In the genomic region with DNA sequence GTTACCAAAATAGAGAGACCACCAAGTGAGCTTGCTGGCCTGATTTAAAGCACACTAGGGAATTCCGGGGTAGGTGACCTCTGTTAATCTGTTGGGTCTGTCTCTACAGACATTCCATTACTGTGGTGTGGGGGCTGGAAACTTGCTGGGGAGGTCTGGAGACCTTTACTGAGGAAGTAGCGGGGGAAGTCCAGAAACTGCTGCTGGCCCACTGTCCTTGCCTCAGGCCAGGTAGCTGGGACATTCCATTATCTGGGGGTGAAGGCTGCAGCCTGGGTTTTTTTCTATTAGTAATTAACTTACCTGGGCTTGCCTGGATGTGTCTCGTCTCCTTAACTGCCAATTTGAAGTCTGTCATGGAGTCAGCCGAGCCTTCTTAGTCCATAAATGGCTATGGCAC, we compare ENCODE assay signal across 22 mouse cellular contexts. TPM values are rescaled to one million over a fixed set of nuclear protein-coding genes. Genes with fewer than 3 reads are reported as not detected.
A peak's percentile ranks its signal among the peaks of the same experiment; 100 is the strongest.
DNase-seq lines count a peak whose midpoint lies in the region; ATAC-seq and TF ChIP-seq lines count a peak whose summit lies in the region.
"Had no signal": no experiment of that assay in that cellular context is flagged by ENCODE, and none has a peak within 500 bp of the region (broad histone marks: within the 10 kb centered on the region; RNA-seq: fewer than 3 reads in every experiment).

No protein-coding gene starts in this region.

- H3K27ac ChIP-seq in forebrain, postnatal 0 days (ENCODE audit: low read depth, low read length), result no peak overlapping the region
- H3K27ac ChIP-seq in forebrain, embryonic 16.5 days (ENCODE audit: low read length), result no peak overlapping the region
- no peak overlapping the region; the same call in 1 of the 2 replicates for H3K27ac ChIP-seq in kidney, embryonic 16.5 days (ENCODE audit: low read length)
- H3K27ac ChIP-seq in midbrain, embryonic 15.5 days, result peak overlapping the region; percentile 21; the same call in 1 of the 2 replicates
- no peak overlapping the region for H3K27ac ChIP-seq in cerebellum, adult 2 months (ENCODE audit: insufficient read depth, low read length)
- H3K27ac ChIP-seq: limb, embryonic 13.5 days; liver, embryonic 12.5 days had no signal

- H3K9ac ChIP-seq in forebrain, postnatal 0 days, result 0 out of 2 replicates have a peak overlapping the region, but pooled peaks have one; percentile 14
- no peak overlapping the region for H3K9ac ChIP-seq in forebrain, embryonic 16.5 days (replicated peaks; ENCODE audit: low read depth, low read length)
- no peak overlapping the region for H3K9ac ChIP-seq in kidney, embryonic 16.5 days (replicated peaks; ENCODE audit: low read length)
- no peak overlapping the region for H3K9ac ChIP-seq in midbrain, embryonic 15.5 days
- H3K9ac ChIP-seq: hindbrain, embryonic 12.5 days; liver, embryonic 12.5 days had no signal

- no peak for DNase-seq in forebrain, postnatal 0 days
- peak; percentile 33 for DNase-seq in kidney, postnatal 10 days
- DNase-seq in kidney, postnatal 25 days, result peak; percentile 40 to 73
- no peak for DNase-seq in cerebellum, adult 2 months
- DNase-seq: adrenal gland, adult 2 months; cerebellum, adult 11 months; cerebellum, postnatal 10 days; gastrocnemius, postnatal 10 days; lung, adult 18-20 months; lung, postnatal 10 days; right cerebral cortex, postnatal 25 days; spleen, adult 18-20 months had no signal

- H3K9me3 ChIP-seq in forebrain, postnatal 0 days (ENCODE audit: low read length), result no peaks in the 10 kb centered on the region
- H3K9me3 ChIP-seq in forebrain, embryonic 16.5 days (ENCODE audit: control insufficient read depth, low read length), result no peaks in the 10 kb centered on the region
- H3K9me3 ChIP-seq in kidney, embryonic 16.5 days (ENCODE audit: low read length), result no peaks in the 10 kb centered on the region
- H3K9me3 ChIP-seq in midbrain, embryonic 15.5 days, result no peaks in the 10 kb centered on the region
- H3K9me3 ChIP-seq: hindbrain, embryonic 12.5 days; limb, embryonic 13.5 days; liver, embryonic 12.5 days had no signal

- H3K36me3 ChIP-seq in forebrain, postnatal 0 days (ENCODE audit: insufficient read depth), result no peaks in the 10 kb centered on the region
- no peaks in the 10 kb centered on the region for H3K36me3 ChIP-seq in forebrain, embryonic 16.5 days (ENCODE audit: control insufficient read depth, insufficient read depth)
- no peaks in the 10 kb centered on the region for H3K36me3 ChIP-seq in kidney, embryonic 16.5 days (ENCODE audit: insufficient read depth, low read length)
- H3K36me3 ChIP-seq in midbrain, embryonic 15.5 days (replicated peaks), result no peaks in the 10 kb centered on the region
- H3K36me3 ChIP-seq: hindbrain, embryonic 12.5 days; limb, embryonic 13.5 days; liver, embryonic 12.5 days had no signal

- H3K4me2 ChIP-seq in forebrain, postnatal 0 days (ENCODE audit: low read depth), result no peak overlapping the region
- H3K4me2 ChIP-seq in forebrain, embryonic 16.5 days (ENCODE audit: low read length), result no peak overlapping the region
- no peak overlapping the region for H3K4me2 ChIP-seq in kidney, embryonic 16.5 days (replicated peaks; ENCODE audit: low read depth, low read length)
- no peak overlapping the region for H3K4me2 ChIP-seq in midbrain, embryonic 15.5 days
- H3K4me2 ChIP-seq: heart, embryonic 11.5 days; limb, embryonic 13.5 days; liver, embryonic 12.5 days had no signal

- H3K4me1 ChIP-seq in forebrain, postnatal 0 days (ENCODE audit: insufficient read depth), result no peaks in the 10 kb centered on the region
- peaks cover 11% of the 10 kb centered on the region for H3K4me1 ChIP-seq in forebrain, embryonic 16.5 days (replicated peaks; ENCODE audit: control insufficient read depth, insufficient read depth, low read length)
- H3K4me1 ChIP-seq in kidney, embryonic 16.5 days (ENCODE audit: insufficient read depth, low read length), result peaks cover 8% of the 10 kb centered on the region
- peaks cover 11% of the 10 kb centered on the region for H3K4me1 ChIP-seq in midbrain, embryonic 15.5 days
- H3K4me1 ChIP-seq in cerebellum, adult 2 months (ENCODE audit: control insufficient read depth, insufficient read depth, low read length), result no peaks in the 10 kb centered on the region
- H3K4me1 ChIP-seq: liver, embryonic 12.5 days had no signal

- no peak overlapping the region for H3K4me3 ChIP-seq in forebrain, postnatal 0 days (ENCODE audit: low read depth, low read length)
- H3K4me3 ChIP-seq in forebrain, embryonic 16.5 days (replicated peaks; ENCODE audit: low read length), result no peak overlapping the region
- no peak overlapping the region for H3K4me3 ChIP-seq in kidney, embryonic 16.5 days (ENCODE audit: low read length)
- H3K4me3 ChIP-seq in midbrain, embryonic 15.5 days, result no peak overlapping the region
- H3K4me3 ChIP-seq in cerebellum, adult 2 months (replicated peaks; ENCODE audit: insufficient read depth, low read depth, low read length), result no peak overlapping the region
- H3K4me3 ChIP-seq: hindbrain, embryonic 12.5 days; layer of hippocampus, adult 2 months; limb, embryonic 13.5 days; liver, embryonic 12.5 days had no signal

- WGBS in forebrain, postnatal 0 days, result 44% methylated on average over 4 of the region's 4 CpGs
- WGBS in forebrain, embryonic 16.5 days, result 43% methylated on average over 4 of the region's 4 CpGs
- WGBS in kidney, embryonic 16.5 days, result 26% methylated on average over 4 of the region's 4 CpGs
- 41% methylated on average over 4 of the region's 4 CpGs for WGBS in midbrain, embryonic 15.5 days
- 42% methylated on average over 4 of the region's 4 CpGs for WGBS in cerebellum, adult 2 months

- no peaks in the 10 kb centered on the region for H3K27me3 ChIP-seq in forebrain, postnatal 0 days (ENCODE audit: insufficient read depth, low read length)
- H3K27me3 ChIP-seq in forebrain, embryonic 16.5 days (replicated peaks; ENCODE audit: control insufficient read depth, insufficient read depth, low read length), result no peaks in the 10 kb centered on the region
- H3K27me3 ChIP-seq in kidney, embryonic 16.5 days (ENCODE audit: insufficient read depth, low read length), result no peaks in the 10 kb centered on the region
- no peaks in the 10 kb centered on the region for H3K27me3 ChIP-seq in midbrain, embryonic 15.5 days (replicated peaks)
- H3K27me3 ChIP-seq in cerebellum, adult 2 months (ENCODE audit: control insufficient read depth, insufficient read depth, low read length), result no peaks in the 10 kb centered on the region
- H3K27me3 ChIP-seq: hindbrain, embryonic 12.5 days; limb, embryonic 13.5 days; Patski had no signal

- no peak for TF ChIP-seq CTCF in forebrain, postnatal 0 days (IDR thresholded peaks at IDR 0.05; ENCODE audit: low read depth)
- TF ChIP-seq CTCF in cerebellum, adult 2 months (IDR thresholded peaks at IDR 0.05; ENCODE audit: borderline replicate concordance, insufficient read depth, low read depth, low read length), result no peak

- TF ChIP-seq POLR2A in cerebellum, adult 2 months (IDR thresholded peaks at IDR 0.05; ENCODE audit: borderline replicate concordance, insufficient read depth, low read length), result no peak

- ATAC-seq in forebrain, postnatal 0 days, result no peak
- no peak for ATAC-seq in forebrain, embryonic 16.5 days
- ATAC-seq in kidney, embryonic 16.5 days (ENCODE audit: low FRiP score, low TSS enrichment), result no peak
- ATAC-seq in midbrain, embryonic 15.5 days (replicated peaks), result no peak
- no peak for ATAC-seq in activated CD4-positive, CD25-positive, alpha-beta regulatory T cell, adult 4 months
- ATAC-seq: liver, embryonic 12.5 days; Patski had no signal

RNA-seq across cellular contexts. Expression of a gene that starts 37.0 kb away (rescaled TPM):
- total RNA-seq in forebrain, postnatal 0 days (2014; rRNA removed), result 738 and 1,020 TPM in 2 replicates
- polyA plus RNA-seq in forebrain, postnatal 0 days (2015; fragmentation: Nextera tagmentation; extraction: Ambion mirVana), result 708 and 819 TPM in 2 replicates
- 740 and 764 TPM in 2 replicates for polyA plus RNA-seq in forebrain, embryonic 16.5 days (2015; fragmentation: Nextera tagmentation; extraction: Ambion mirVana)
- 868 and 911 TPM in 2 replicates for polyA plus RNA-seq in kidney, embryonic 16.5 days (2015; fragmentation: Nextera tagmentation; extraction: Ambion mirVana)
- 613 and 619 TPM in 2 replicates for polyA plus RNA-seq in midbrain, embryonic 15.5 days (2015; fragmentation: Nextera tagmentation; extraction: Ambion mirVana)
- 698 and 753 TPM in 2 replicates for polyA plus RNA-seq in cerebellum, adult 2 months (2012; rRNA removed)
- 1,000 to 10,000 TPM; 1,760 to 1,971 TPM for polyA plus RNA-seq in activated CD4-positive, CD25-positive, alpha-beta regulatory T cell, adult 4 months (2017; shearing (Covaris generic))

Comparison
In these comparisons a context has a peak if more than half of its experiments do, and no peak if none do; other contexts are left out.
1. DNase-seq: peak in kidney, postnatal 10 days (single experiment) and kidney, postnatal 25 days (2 of 2); none in forebrain, postnatal 0 days (single experiment) and cerebellum, adult 2 months (0 of 2).